Mouse (Mus musculus): Measurements from ENCODE around the gene Olfr195.

Gene Olfr195

GRCm38 (mm10) chr16:59146746-59147145 is at the start of gene Olfr195:
Gene Olfr195 (plus strand): TSS chr16:59147046.
- DNase-seq (ENCODE audit: low read depth, low spot score), result no peak

GRCm38 (mm10) chr16:59105312-59105711 is 41.5 kb upstream of the Olfr195 start:
- DNase-seq (ENCODE audit: low read depth, low spot score), result no peak

- DNase-seq (ENCODE audit: low read depth, low spot score), result peak; percentile 10
Measured at GRCm38 (mm10) chr16:59108522-59108921, 38.3 kb upstream of the Olfr195 start.

- no peak for DNase-seq (ENCODE audit: low read depth, low spot score)
Measured at GRCm38 (mm10) chr16:59111781-59112180, 35.1 kb upstream of the Olfr195 start, which contains the start of gene Olfr193. Gene Olfr193 (minus strand): TSS chr16:59111881.

GRCm38 (mm10) chr16:59120969-59121368 is 25.9 kb upstream of the Olfr195 start, which contains the start of gene Olfr194:
Gene Olfr194 (minus strand): TSS chr16:59121069.
- DNase-seq (ENCODE audit: low read depth, low spot score), result no peak

GRCm38 (mm10) chr16:59130740-59131139 is 16.1 kb upstream of the Olfr195 start:
- DNase-seq (ENCODE audit: low read depth, low spot score), result peak; percentile 31

- no peak for DNase-seq (ENCODE audit: low read depth, low spot score)
Measured at GRCm38 (mm10) chr16:59141105-59141504, 5.7 kb upstream of the Olfr195 start.

GRCm38 (mm10) chr16:59151996-59152395 is 5.2 kb downstream of the Olfr195 start:
- no peak for DNase-seq (ENCODE audit: low read depth, low spot score)

- no peak for DNase-seq (ENCODE audit: low read depth, low spot score)
Measured at GRCm38 (mm10) chr16:59170354-59170753, 23.5 kb downstream of the Olfr195 start, which contains the start of gene Olfr196. Gene Olfr196 (minus strand): TSS chr16:59170454.
